In the genomic region with DNA sequence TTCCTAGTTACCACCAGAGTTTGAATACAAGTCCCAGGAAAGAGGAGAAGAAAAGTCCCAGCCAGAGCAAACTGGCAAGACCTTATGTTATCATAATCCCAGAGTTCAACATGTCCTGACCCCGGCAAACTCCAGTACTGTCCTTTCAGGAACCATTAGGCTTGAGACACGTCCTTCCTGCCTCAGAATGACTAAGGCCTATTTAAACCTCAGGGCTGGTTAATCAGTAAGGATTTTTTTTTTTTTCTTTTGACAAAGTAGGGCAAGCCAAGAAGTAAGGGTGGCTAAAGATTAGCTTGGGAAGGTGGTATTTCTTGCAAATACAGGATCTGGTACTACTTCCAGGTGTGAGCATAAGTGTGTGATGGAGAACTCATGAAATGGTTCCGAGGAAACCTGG, we compare ENCODE assay signal across 20 mouse cellular contexts. TPM values are rescaled to one million over a fixed set of nuclear protein-coding genes. Genes with fewer than 3 reads are reported as not detected.
DNase-seq lines count a peak whose midpoint lies in the region; ATAC-seq and TF ChIP-seq lines count a peak whose summit lies in the region.
"Had no signal": no experiment of that assay in that cellular context is flagged by ENCODE, and none has a peak within 500 bp of the region (broad histone marks: within the 10 kb centered on the region; RNA-seq: fewer than 3 reads in every experiment).

No protein-coding gene starts in this region.

- H3K27ac ChIP-seq in bone marrow macrophage, adult 2 months (ENCODE audit: insufficient read depth, low read depth, low read length), result peak overlapping the region; percentile 95
- H3K27ac ChIP-seq: embryonic facial prominence, embryonic 10.5 days; heart, embryonic 15.5 days; liver, embryonic 14.5 days; midbrain, embryonic 12.5 days; neural tube, embryonic 15.5 days had no signal

- DNase-seq in 416B (ENCODE audit: low read depth), result peak; percentile 56
- DNase-seq in kidney, adult 9 months, result peak; percentile 86
- DNase-seq in thymus, postnatal 10 days (ENCODE audit: low spot score in 2 of 2), result no peak
- no peak for DNase-seq in frontal cortex, postnatal 36 days (ENCODE audit: low spot score in 2 of 2)
- DNase-seq: adrenal gland, postnatal 25 days; cerebellum, postnatal 10 days; forebrain, postnatal 0 days; lung, postnatal 14 days; spleen, adult 18-20 months had no signal

- 0 out of 2 replicates have a peak, but pooled peaks have one; percentile 43 for ATAC-seq in megakaryocyte, adult 5-6 weeks (ENCODE audit: poor library complexity, severe bottlenecking)
- no peak for ATAC-seq in erythroid progenitor cell, adult 5-6 weeks (replicated peaks; ENCODE audit: low FRiP score, poor library complexity, severe bottlenecking)
- ATAC-seq: forebrain, postnatal 0 days; inflammation-experienced regulatory T-cells, adult 6 months had no signal

- no peak for TF ChIP-seq CTCF in bone marrow macrophage, adult 2 months (IDR thresholded peaks at IDR 0.05; ENCODE audit: low read depth, low read length)

- peaks cover 27% of the 10 kb centered on the region for H3K4me1 ChIP-seq in bone marrow macrophage, adult 2 months (ENCODE audit: control insufficient read depth, insufficient read depth, low read length)
- H3K4me1 ChIP-seq: embryonic facial prominence, embryonic 10.5 days; heart, embryonic 15.5 days; midbrain, embryonic 12.5 days; neural tube, embryonic 15.5 days had no signal

- no peak for TF ChIP-seq POLR2A in bone marrow macrophage, adult 2 months (IDR thresholded peaks at IDR 0.05; ENCODE audit: borderline replicate concordance, low read depth, low read length)

- no peak overlapping the region for H3K4me3 ChIP-seq in bone marrow macrophage, adult 2 months (ENCODE audit: insufficient read depth, low read length)
- H3K4me3 ChIP-seq: embryonic facial prominence, embryonic 10.5 days; erythroblast, embryonic 14.5 days; heart, embryonic 15.5 days; midbrain, embryonic 12.5 days; neural tube, embryonic 15.5 days had no signal

RNA-seq across cellular contexts. Expression of gene 9130230L23Rik, which starts 9.9 kb away (rescaled TPM):
- 1.0 TPM in 2 replicates for polyA plus RNA-seq in bone marrow macrophage, adult 2 months (2012; ENCODE audit: insufficient read depth, insufficient read length, missing spikeins)
- total RNA-seq in megakaryocyte, adult 5-6 weeks (2015), result 0.40 TPM in 1 of 2 replicates, not detected in the other
- 0.22 and 2.0 TPM in 2 replicates for total RNA-seq in megakaryocyte, adult 5-6 weeks (2017)
- not detected in 2 replicates for total RNA-seq in erythroid progenitor cell, adult 5-6 weeks (2015; ENCODE audit: low replicate concordance)
- total RNA-seq in erythroid progenitor cell, adult 5-6 weeks (2017; ENCODE audit: low replicate concordance), result not detected in 2 replicates
- total RNA-seq: forebrain, postnatal 0 days; left cerebral cortex, postnatal 36 days had no signal
- polyA plus RNA-seq: embryonic facial prominence, embryonic 10.5 days; erythroblast, embryonic 14.5 days; forebrain, postnatal 0 days; midbrain, embryonic 12.5 days; neural tube, embryonic 15.5 days had no signal

Comparison
In these comparisons a context has a peak if more than half of its experiments do, and no peak if none do; other contexts are left out.
1. DNase-seq: peak in 416B (single experiment) and kidney, adult 9 months (single experiment); none in thymus, postnatal 10 days (0 of 2) and frontal cortex, postnatal 36 days (0 of 2).